Mouse (Mus musculus) lung, postnatal 36 days (tissue): ENCODE data around the gene Rpf2.

ENCODE experiments used
- DNase-seq: peaks from one replicate; pipeline ENCODE4 v3.0.0; 2022; ENCODE audit warnings: mixed read lengths

Gene Rpf2

DNA sequence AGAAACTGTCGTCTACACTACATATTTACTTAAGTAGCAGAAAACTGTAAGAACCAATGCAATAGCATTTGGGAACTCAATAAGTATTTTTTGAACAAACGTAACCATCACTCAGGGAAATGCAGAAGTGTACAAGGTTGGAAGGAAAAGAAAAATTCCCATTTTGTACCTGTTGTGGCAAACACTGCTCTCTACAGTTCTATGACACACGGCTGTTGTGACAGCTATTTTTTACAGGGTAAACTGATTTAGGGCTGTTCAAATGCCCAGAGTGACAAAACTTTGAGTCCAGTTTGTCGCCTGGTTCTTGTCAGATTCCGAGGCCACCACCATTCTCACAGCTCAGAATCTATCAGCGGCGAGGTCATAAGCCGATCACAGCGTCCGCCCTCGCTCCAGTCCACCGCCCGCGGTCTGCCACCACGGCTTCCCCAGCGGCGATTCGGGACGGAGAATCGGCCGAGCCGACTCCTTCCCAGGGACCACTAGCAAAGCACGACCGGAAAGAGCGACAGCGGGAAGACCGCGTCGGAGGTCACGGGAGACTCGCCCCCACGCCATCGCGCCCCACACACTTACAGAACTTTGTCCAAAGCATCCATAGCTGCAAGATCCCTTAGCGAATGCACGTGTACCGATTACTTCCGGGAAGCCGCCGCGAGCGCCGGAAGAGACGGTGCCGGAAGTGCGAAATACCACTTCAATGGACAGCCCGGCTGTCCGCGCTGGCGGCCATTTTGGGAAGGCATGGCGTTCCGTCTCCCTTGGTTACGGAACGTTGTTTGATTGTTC lies at the start of gene Rpf2:
TSS of gene Rpf2 (minus strand) at position 663 of the 792 bp plus-strand sequence.
- peak; percentile 88 for DNase-seq

- DNase-seq = no peak
These were observed 45.8 kb upstream of the Rpf2 start for GRCm38 (mm10) chr10:40292640-40293039.

GRCm38 (mm10) chr10:40286767-40287166 lies 39.9 kb upstream of the Rpf2 start:
- DNase-seq = no peak

DNA sequence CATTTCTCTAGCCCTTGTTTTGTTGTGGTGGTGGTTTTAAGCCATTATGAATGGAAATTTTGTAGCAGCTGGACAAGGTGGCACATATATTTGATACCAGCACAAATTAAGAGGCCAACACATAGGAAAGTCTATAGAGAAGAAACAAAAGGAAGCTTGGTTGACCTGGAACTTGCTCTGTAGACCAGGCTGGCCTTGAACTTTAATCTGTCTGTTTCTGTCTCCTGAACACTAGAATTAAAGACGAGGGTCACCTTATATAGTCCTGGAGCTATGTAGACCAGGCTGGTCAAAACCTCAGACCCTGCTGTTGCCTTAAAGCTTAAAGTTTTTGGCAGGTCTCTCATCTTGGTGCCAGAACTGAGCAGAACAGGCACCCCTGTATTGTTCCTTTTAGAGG lies 38.7 kb upstream of the Rpf2 start:
- DNase-seq = no peak

DNA sequence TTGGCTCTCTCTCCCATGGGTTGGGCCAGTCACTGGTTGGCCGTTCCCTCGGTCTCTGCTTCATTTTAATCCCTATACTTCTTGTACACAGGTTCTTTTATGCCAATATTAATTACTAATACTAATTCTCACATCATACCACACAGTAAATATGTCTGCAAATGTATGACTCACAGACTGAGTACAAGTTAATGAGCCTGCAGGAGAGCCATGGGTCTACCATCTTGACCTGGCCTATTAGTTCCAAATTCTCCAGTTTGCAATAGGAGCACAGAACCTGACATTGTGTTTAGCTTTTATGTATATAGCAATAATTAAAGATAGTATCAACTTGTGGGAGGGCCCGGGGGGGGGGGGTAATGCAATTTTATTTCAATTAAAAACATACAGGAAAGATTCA lies 38.2 kb upstream of the Rpf2 start:
- DNase-seq = no peak

DNA sequence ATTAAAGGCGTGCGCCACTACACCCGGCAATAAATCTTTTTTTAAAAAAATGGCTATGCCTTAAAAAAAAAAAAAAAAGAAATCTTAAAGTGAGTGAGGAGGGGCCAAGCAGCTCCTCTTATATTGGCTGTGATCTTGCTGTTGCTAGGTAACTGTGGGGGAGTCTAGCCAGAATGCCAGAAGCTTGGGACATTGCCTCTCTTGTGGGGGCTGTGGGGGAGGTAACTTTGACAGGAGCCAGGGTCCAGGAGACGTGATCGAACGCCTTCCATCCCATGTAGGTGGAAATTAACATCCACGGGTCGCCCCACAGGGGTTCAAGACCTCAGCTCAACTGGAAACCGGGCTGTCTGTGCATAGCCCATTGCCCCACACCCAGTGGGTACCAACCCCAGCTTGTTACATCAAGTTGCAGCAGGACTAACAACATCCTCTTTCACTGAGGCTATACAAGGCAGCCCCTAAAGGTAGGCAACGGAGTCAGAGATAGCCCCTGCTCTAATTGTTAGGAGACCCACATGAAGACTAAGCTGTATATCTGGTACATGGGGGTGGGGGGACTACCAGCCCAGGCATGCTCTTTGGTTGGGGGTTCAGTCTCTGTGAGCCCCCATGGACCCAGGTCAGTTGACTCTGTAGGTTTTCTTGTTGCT lies 37.5 kb upstream of the Rpf2 start:
- no peak for DNase-seq

- no peak for DNase-seq
These were observed 36.8 kb upstream of the Rpf2 start for GRCm38 (mm10) chr10:40283636-40284035.

DNA sequence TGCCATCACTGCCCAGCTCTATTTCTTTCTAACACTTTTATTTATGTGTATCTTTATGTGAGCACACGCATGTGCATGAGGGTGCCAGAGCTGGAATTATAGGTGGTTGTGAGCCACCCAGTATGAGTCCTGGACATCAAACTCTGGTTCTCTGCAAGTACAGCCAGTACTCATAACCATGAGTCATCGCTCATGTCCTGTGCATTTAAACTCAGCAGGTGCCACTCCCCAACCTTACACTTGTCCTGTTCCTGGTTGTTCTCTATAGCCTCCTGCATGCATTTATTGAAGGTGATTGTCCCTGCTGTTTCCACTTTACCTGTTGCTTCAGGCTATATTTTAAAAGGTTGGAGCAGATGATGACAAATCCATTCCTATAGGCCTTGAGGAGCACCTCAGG lies 34.7 kb upstream of the Rpf2 start:
- no peak for DNase-seq

- no peak for DNase-seq
These were observed 31.5 kb upstream of the Rpf2 start for GRCm38 (mm10) chr10:40278317-40278716.

- peak; percentile 21 for DNase-seq
These were observed 29.2 kb upstream of the Rpf2 start for GRCm38 (mm10) chr10:40275991-40276390.

DNA sequence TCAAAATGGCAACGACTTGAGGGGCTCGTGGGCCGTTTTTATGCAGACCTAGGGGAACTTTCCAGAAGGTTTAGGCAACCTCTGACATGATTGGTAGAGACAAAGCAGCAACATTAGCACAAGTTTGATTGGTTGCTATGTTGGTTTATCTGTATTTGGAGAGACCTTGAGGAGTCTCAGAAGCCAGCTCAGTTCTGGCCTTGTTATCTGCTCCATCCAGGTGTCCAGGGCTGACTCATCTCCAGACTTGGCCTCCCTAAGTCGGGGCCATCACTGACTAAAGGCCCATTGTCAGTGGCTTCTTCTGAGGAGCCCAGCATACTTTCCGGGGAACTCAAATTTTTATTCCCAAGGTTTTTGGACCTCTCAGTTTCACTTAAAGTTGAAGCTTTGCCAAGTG lies 27.1 kb upstream of the Rpf2 start:
- DNase-seq = no peak

GRCm38 (mm10) chr10:40271216-40271615 lies 24.4 kb upstream of the Rpf2 start:
- no peak for DNase-seq

GRCm38 (mm10) chr10:40264920-40265319 lies 18.1 kb upstream of the Rpf2 start:
- DNase-seq = no peak

- no peak for DNase-seq
These were observed 16.9 kb upstream of the Rpf2 start for GRCm38 (mm10) chr10:40263691-40264090.

DNA sequence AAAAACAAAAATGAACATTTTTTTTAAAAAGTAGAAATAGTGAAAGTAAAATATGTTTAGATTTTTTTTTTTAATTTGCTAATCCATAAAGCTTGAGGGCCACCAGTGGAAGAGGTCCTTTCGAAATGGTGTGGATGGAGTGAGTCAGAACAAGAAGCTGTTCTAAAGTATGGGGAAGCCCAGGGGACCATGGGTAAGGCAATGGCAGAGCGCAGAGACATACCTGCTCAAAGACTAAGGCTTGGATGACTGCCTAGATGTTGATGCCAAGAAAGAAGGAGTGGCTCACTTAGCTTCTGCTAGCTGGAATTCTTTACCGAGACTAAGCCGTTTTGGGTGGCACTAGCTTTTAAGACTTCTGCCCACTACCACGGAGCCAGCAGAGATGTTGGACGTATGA lies 15.4 kb upstream of the Rpf2 start:
- peak; percentile 26 for DNase-seq

GRCm38 (mm10) chr10:40260305-40260704 lies 13.5 kb upstream of the Rpf2 start:
- DNase-seq = no peak

DNA sequence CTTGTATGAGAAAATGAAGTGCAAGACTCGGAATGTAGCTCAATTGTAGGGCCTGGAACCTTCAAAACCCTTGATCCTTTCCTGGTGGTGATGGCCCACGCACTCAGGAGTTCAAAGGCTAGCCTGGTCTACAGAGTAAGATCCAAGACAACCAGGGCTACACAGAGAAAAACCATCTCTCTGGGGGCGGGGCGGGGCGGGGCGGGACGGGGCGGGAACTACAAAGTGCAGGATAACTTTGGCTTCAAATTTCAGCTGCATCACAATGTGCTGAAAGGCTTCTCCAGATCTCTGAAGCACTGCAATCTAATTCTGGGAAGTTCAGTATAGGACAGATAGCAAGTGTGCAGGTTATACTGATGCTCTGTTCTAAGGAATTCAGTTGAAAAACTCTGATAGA lies 12.7 kb upstream of the Rpf2 start:
- no peak for DNase-seq

- peak; percentile 83 for DNase-seq
These were observed 12.1 kb upstream of the Rpf2 start for GRCm38 (mm10) chr10:40258976-40259375.

GRCm38 (mm10) chr10:40258401-40258966 lies 11.6 kb upstream of the Rpf2 start:
- peak; percentile 82 for DNase-seq

GRCm38 (mm10) chr10:40257414-40258255 lies 10.8 kb upstream of the Rpf2 start, which contains the start of gene Gtf3c6:
Gtf3c6 (minus strand) TSS chr10:40258108.
- DNase-seq = peak; percentile 96

- DNase-seq = peak; percentile 77
These were observed 9.9 kb upstream of the Rpf2 start for GRCm38 (mm10) chr10:40256716-40257115.

GRCm38 (mm10) chr10:40250969-40251368 lies 4.1 kb upstream of the Rpf2 start:
- DNase-seq = no peak

- no peak for DNase-seq
These were observed 2.8 kb upstream of the Rpf2 start for GRCm38 (mm10) chr10:40249625-40250024.
